Mouse (Mus musculus): ENCODE measurements around the gene Ppfia1.

DNA sequence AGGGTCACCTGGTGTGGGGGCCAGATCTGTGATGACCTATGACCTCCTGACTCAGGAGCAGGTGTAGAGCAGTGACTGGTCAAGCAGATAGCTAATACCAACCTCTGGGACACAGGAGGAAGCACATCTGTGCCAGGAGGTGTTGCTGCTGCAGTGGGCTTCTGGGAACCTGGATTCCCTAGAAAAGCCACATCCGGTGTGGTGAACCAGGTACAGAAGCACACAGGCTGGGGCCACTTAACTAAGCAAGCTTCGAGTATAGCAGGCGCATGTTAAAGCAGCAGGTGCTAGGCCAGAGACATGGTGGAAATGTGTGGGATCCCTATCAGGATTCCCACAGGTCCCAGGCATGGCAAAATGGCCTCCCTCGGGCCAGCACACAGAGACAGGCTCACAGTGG is 7.1 kb upstream of the Ppfia1 start:
- TF ChIP-seq CTCF (IDR thresholded peaks at IDR 0.05; ENCODE audit: control insufficient read depth, insufficient read depth, insufficient replicate concordance, low read depth, low read length), result no peak
- TF ChIP-seq POLR2A (IDR thresholded peaks at IDR 0.05; ENCODE audit: control insufficient read depth, low read depth, low read length), result no peak
